Mouse (Mus musculus): ENCODE measurements around the gene Kcnab2. TPM values are rescaled to one million over a fixed set of nuclear protein-coding genes. Genes with fewer than 3 reads are reported as not detected.

The Kcnab2 gene
- polyA plus RNA-seq, 1 experiment from 2014 or later = 7.3 TPM

DNA sequence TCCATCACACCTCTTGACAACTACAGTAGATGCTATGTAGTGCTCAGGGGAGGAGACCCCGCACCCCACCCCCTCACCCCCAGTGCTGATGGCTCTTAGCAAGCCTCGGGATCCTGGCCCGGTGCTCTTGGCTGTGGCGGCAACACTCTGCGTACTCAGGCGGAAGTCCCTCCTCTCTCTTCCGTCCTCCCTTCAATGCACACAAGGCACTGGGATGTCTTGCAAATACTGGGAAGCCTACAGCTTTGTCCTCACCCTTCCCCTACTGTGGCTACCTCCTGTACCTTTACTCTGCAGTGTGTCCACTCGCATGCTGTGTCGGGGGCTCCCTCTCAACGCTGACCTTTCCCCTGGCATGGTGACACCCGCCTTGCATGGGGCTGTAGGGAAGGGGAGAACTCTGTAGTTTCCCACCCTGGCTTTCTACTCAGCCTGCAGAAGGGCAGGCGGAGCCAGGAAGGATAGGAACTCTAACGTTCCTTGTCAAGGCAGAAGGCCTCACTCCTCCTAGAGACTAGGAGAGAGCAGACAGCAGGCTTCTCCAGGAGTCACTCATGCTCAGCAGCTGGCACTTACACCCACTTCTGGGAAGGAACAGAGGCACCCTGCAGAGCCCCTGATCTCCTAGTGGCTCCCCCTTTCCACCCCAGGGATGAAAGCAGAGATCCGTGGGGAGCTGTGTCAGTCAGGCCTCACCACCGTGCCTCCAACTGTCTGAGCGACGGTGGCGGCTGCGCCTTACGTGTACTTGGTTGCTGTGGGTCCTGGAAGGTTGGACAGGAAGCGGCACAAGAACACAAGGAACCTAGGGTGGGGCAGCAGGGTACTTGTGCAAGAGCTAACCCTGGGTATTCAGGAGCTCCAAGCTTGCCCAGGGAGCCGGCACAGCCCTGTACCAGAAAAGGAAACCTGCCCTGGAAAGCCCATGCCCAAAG lies 29.7 kb downstream of the Kcnab2 start:
- 84% methylated on average over 22 of the region's 22 CpGs for WGBS
- Histone ChIP-seq H3K4me3 (no peak overlapping the region), H3K27ac (replicated peaks) (no peak overlapping the region), H3K27me3 (replicated peaks; ENCODE audit: low read depth, poor library complexity, severe bottlenecking) (no peaks in the 10 kb centered on the region), H3K9me3 (no peaks in the 10 kb centered on the region), H3K4me1 (peaks cover 10% of the 10 kb centered on the region; the same call in 1 of the 2 replicates), H3K36me3 (replicated peaks) (no peaks in the 10 kb centered on the region)
- no peak for DNase-seq (ENCODE audit: low spot score)

DNA sequence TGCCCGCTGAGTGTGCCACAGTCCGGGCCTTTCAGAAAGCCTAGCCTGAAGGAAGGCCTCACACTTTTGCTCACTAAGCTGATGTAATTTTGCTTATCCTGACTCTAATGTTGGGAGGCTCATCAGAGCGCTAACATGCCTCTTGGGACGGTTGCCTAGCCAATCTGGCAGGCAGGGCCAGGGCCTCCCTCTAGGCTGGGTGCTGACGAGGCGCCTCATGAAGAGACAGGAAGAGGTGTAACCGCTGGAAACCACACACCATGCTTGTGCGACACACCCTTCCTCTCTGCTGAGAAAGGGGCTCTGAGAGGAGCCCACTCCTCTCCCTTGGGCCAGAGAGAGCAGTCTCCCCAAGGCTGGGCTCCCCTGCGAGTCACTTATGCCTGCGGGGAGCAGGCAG lies 31.5 kb downstream of the Kcnab2 start:
- peaks cover 6% of the 10 kb centered on the region; the same call in 1 of the 2 replicates for H3K4me1 ChIP-seq
- no peaks in the 10 kb centered on the region for H3K36me3 ChIP-seq (replicated peaks)
- no peak overlapping the region for H3K4me3 ChIP-seq
- DNase-seq (ENCODE audit: low spot score) = no peak
- no peaks in the 10 kb centered on the region for H3K9me3 ChIP-seq
- no peaks in the 10 kb centered on the region for H3K27me3 ChIP-seq (replicated peaks; ENCODE audit: low read depth, poor library complexity, severe bottlenecking)
- no peak overlapping the region for H3K27ac ChIP-seq (replicated peaks)
- WGBS = 84% methylated on average over 10 of the region's 10 CpGs

DNA sequence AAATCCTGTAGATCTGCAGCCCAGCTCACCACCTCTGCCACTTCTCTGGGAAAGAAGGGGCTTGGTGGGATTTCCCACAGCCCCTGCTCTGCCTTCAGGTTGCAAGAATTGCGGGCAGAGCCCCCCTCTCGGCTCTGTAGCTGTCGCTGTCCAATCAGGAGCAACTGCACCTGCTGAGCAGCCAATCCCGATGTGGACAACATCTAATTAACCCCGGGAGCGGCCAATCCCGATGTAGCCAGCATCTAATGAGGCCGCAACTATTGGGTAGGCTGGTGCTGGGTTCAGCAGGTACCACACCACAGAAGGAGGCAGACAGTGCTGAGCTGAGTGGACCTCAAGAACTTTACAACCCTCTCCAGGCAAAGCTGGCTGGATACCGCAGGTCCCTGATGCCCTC lies 36.1 kb downstream of the Kcnab2 start:
- no peaks in the 10 kb centered on the region for H3K4me1 ChIP-seq
- H3K36me3 ChIP-seq (replicated peaks) = no peaks in the 10 kb centered on the region
- no peaks in the 10 kb centered on the region for H3K27me3 ChIP-seq (replicated peaks; ENCODE audit: low read depth, poor library complexity, severe bottlenecking)
- no peak overlapping the region for H3K27ac ChIP-seq (replicated peaks)
- no peak overlapping the region for H3K4me3 ChIP-seq
- H3K9me3 ChIP-seq = no peaks in the 10 kb centered on the region
- DNase-seq (ENCODE audit: low spot score) = no peak
- WGBS = 33% methylated on average over 9 of the region's 9 CpGs

DNA sequence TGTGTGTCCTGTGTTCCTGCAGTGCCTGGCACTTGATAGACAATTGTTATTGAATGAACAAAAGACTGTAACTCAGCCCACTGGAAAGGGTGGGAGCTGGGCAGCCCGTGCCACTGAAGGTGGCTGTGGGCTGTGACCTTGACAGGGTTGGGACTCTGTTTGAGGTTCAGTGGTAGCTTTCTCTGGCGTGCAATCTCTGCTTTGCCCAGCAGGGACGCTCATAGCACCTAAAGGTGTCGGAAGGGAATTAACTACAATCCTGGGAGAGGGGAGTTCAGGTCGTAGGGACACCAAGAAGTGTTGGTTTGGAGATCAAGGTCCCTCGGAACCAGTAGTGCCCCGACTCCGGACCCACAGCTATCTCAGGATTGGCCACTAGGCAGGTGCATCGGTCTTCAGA lies 36.8 kb downstream of the Kcnab2 start:
- Histone ChIP-seq H3K4me3 (no peak overlapping the region), H3K9me3 (no peaks in the 10 kb centered on the region), H3K36me3 (replicated peaks) (no peaks in the 10 kb centered on the region), H3K27me3 (replicated peaks; ENCODE audit: low read depth, poor library complexity, severe bottlenecking) (no peaks in the 10 kb centered on the region), H3K27ac (replicated peaks) (no peak overlapping the region), H3K4me1 (no peaks in the 10 kb centered on the region)
- WGBS = 64% methylated on average over 9 of the region's 9 CpGs
- DNase-seq (ENCODE audit: low spot score) = no peak

DNA sequence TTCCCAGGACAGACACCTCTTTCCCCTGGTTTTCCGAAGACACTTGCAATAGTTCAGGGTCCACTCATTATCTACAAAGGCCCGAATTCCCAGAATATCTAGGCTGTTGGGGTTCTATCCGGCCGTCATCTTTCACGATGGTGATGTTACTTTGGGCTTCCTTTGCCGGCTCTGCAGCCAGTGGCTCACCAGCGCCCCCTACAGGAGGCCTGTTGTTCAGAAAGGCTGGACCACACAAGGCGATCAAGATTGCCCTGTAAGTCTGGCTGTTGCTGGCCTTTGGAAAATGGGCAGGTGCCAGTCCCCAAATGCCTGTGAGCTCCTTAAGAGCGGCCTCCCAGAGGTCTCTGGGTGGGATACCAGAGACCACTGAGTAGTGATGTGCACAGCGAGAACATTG lies 42.4 kb downstream of the Kcnab2 start:
- H3K4me3 ChIP-seq = peak overlapping the region; percentile 45
- peaks cover 9% of the 10 kb centered on the region; the same call in 1 of the 2 replicates for H3K4me1 ChIP-seq
- no peak overlapping the region; the same call in 1 of the 2 replicates for H3K27ac ChIP-seq (replicated peaks)
- H3K9me3 ChIP-seq = no peaks in the 10 kb centered on the region
- peaks cover 15% of the 10 kb centered on the region; the same call in 1 of the 2 replicates for H3K27me3 ChIP-seq (replicated peaks; ENCODE audit: low read depth, poor library complexity, severe bottlenecking)
- WGBS = 11% methylated on average over 10 of the region's 10 CpGs
- no peaks in the 10 kb centered on the region for H3K36me3 ChIP-seq (replicated peaks)
- peak; percentile 86 for DNase-seq (ENCODE audit: low spot score)

DNA sequence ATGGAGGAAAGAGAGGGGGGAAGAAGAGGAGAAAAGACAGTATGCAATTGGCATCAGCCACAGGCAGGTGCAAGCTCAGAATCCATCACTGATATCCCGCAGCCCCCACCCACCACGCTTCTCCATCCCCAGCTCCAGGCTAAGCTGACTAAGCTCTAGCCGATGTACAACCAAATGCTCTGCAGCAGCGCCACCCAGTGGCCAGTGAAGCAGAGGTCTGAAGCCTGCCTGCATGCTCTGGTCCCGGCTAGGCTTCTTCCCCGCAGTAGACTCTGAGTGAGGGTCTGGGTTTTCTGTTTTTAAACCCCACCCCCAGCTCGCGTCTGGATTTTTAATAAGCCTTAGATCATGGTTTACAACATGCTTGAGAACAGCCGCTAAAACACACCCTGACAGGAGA lies 42.8 kb downstream of the Kcnab2 start:
- Histone ChIP-seq H3K27me3 (replicated peaks; ENCODE audit: low read depth, poor library complexity, severe bottlenecking) (peaks cover 15% of the 10 kb centered on the region; the same call in 1 of the 2 replicates), H3K36me3 (replicated peaks) (no peaks in the 10 kb centered on the region), H3K4me3 (peak overlapping the region; percentile 45), H3K9me3 (no peaks in the 10 kb centered on the region), H3K27ac (replicated peaks) (no peak overlapping the region; the same call in 1 of the 2 replicates), H3K4me1 (peaks cover 12% of the 10 kb centered on the region; the same call in 1 of the 2 replicates)
- peak; percentile 91 for DNase-seq (ENCODE audit: low spot score)
- 3% methylated on average over 9 of the region's 9 CpGs for WGBS

DNA sequence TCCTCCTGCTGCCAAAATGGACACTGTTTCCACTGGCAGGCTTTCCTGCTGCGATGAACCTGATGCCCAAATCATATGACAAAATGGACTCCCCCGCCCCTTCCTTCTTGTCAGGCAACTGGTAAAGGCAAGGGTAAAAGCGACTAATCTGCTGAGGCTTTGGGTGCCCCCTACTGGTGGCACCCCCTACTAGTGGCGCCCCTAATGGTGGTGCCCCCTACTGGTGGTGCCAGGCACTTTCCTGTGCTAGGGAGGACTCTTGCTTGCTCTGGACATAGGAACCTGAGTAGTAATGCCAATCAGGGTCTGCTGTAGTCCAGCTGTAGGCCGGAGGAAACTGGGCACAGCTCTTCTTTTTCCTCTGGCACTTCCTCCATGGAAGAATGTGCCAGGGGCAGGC lies 45.4 kb downstream of the Kcnab2 start:
- Histone ChIP-seq H3K36me3 (replicated peaks) (no peaks in the 10 kb centered on the region), H3K4me3 (no peak overlapping the region), H3K9me3 (no peaks in the 10 kb centered on the region), H3K4me1 (peaks cover 24% of the 10 kb centered on the region), H3K27me3 (replicated peaks; ENCODE audit: low read depth, poor library complexity, severe bottlenecking) (peaks cover 15% of the 10 kb centered on the region; the same call in 1 of the 2 replicates), H3K27ac (replicated peaks) (no peak overlapping the region)
- WGBS = 52% methylated on average over 5 of the region's 5 CpGs
- DNase-seq (ENCODE audit: low spot score) = peak; percentile 47

DNA sequence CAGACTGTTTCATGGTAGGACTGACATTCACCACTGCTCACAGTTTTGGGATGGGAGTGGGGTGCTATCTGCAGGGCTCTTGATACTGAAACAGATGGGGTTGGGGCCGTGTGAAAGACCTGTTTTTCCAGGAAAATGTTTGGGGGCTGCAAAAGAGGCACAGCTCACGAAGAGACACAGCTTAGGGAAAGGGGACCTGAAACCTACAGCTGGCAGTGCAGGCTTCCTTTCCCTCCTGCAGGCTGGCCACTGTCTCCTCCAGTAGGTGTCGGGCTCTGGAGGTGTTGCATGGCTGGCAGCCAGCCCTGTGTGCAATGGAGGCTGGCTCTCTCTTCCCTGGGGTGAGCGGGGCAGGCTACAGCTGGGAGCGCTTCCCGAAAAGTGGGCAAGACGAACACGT lies 49.4 kb downstream of the Kcnab2 start:
- peaks cover 14% of the 10 kb centered on the region for H3K4me1 ChIP-seq
- H3K27me3 ChIP-seq (replicated peaks; ENCODE audit: low read depth, poor library complexity, severe bottlenecking) = peaks cover under 1% of the 10 kb centered on the region; the same call in 1 of the 2 replicates
- H3K36me3 ChIP-seq (replicated peaks) = no peaks in the 10 kb centered on the region
- no peaks in the 10 kb centered on the region for H3K9me3 ChIP-seq
- no peak overlapping the region for H3K27ac ChIP-seq (replicated peaks)
- H3K4me3 ChIP-seq = no peak overlapping the region
- WGBS = 56% methylated on average over 8 of the region's 8 CpGs
- no peak for DNase-seq (ENCODE audit: low spot score)

DNA sequence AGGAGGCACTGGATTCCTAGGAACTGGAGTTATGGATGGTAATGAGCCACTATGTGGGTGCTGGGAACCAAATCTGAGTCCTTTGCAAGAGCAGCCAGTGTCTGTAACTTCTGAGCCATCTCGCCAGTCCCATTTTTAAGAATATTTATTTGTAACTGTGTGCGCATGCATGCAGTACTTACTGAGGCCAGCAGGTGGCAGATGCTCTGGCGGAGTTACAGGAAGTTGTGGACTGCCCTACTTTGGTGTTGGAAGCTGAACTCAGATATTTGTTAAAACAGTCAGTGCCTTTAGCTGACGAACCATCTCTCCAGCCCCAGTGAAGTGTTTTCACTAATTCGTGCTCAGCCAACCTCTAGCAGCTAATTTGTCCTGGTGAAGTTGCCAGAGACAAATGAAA lies 52.7 kb downstream of the Kcnab2 start:
- H3K9me3 ChIP-seq = no peaks in the 10 kb centered on the region
- 68% methylated on average over 5 of the region's 5 CpGs for WGBS
- 0 out of 2 replicates have a peak, but pooled peaks cover under 1% of the 10 kb centered on the region for H3K27me3 ChIP-seq (replicated peaks; ENCODE audit: low read depth, poor library complexity, severe bottlenecking)
- H3K27ac ChIP-seq (replicated peaks) = no peak overlapping the region
- peaks cover 12% of the 10 kb centered on the region for H3K4me1 ChIP-seq
- no peaks in the 10 kb centered on the region for H3K36me3 ChIP-seq (replicated peaks)
- peak; percentile 50 for DNase-seq (ENCODE audit: low spot score)
- H3K4me3 ChIP-seq = no peak overlapping the region

DNA sequence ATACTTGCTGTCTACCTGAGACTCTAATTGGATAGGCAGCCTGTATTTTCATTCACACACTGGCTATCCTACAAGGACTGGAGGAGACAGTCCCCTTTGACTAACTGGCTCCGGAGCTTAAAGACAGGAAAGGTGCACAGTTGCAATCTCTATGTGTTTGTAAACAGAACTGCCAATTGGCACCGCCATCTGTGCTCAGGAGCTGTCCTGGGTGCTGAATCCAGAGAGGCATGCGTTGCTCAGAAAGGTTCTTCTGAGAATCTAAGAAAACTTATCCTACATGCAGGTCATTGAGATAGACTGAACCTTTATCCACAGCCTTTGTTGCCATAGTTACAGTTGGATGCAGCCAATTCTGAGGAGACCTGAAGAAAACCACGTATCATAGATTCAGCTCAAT lies 53.3 kb downstream of the Kcnab2 start:
- Histone ChIP-seq H3K27me3 (replicated peaks; ENCODE audit: low read depth, poor library complexity, severe bottlenecking) (0 out of 2 replicates have a peak, but pooled peaks cover 6% of the 10 kb centered on the region), H3K27ac (replicated peaks) (no peak overlapping the region), H3K36me3 (replicated peaks) (no peaks in the 10 kb centered on the region), H3K4me3 (no peak overlapping the region), H3K4me1 (peaks cover 12% of the 10 kb centered on the region), H3K9me3 (no peaks in the 10 kb centered on the region)
- peak; percentile 76 for DNase-seq (ENCODE audit: low spot score)
- 42% methylated on average over 4 of the region's 4 CpGs for WGBS

DNA sequence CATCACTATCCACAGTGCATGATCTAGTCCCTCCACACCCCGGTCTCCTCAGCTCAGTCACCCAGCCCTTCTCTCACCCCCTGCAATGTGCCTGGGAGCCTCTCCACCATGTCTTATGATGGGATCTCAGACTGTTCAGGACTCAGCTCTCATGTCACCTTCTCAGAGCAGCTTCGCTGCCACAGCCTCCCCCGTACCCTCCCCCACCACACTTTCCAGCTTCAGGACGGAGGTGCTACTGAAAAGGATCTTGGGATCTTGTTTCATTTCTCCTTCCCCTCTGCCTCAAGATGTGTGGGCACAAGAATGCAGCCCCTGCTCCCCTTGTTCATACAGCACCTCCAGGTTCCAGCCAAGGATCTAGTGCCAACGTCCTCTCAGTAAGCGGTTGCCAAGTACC lies 54.1 kb downstream of the Kcnab2 start:
- Histone ChIP-seq H3K9me3 (no peaks in the 10 kb centered on the region), H3K27ac (replicated peaks) (no peak overlapping the region), H3K4me1 (peaks cover 13% of the 10 kb centered on the region), H3K4me3 (no peak overlapping the region), H3K36me3 (replicated peaks) (no peaks in the 10 kb centered on the region), H3K27me3 (replicated peaks; ENCODE audit: low read depth, poor library complexity, severe bottlenecking) (0 out of 2 replicates have a peak, but pooled peaks cover 12% of the 10 kb centered on the region)
- no peak for DNase-seq (ENCODE audit: low spot score)
- WGBS = 89% methylated on average over 6 of the region's 6 CpGs

DNA sequence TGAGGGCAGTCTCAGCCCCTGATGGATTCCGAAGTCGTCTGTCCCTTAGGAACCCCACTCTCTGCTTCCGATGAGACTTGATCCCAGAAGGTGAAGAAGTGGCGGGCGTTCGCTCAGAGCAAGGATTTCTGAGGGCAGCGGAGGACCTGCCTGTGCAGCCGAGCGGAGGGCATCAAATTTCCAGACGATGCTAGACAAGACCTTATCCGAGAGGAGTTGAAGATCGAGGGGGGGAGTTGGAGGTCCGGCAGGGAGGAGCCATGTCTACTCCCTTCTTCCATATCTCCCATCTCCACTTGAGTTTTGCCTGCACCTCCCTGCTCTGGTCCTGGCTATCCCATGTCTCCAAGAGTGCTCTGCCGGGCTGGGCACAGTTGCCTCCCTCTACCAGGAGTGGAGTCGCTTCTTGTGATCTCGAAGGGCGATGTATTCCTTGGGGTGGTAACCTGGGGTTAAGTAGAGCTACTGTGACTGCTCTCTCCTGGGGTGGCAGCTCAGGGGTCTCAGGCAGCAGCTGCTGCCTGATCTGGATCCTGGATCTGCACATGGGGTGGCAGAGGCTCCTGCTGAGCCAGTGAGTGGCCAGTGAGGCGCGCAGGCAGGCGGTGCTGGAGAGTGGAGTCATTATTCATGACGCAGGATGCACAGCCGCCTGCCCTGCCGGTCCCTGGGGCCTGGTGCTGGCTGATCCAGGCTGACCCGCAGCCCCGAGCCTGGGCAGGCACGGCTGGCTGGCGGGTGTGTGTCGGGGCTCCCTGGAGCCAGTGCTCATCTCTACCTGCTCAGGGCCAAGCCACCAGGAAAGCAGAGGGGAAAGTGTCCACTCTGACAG lies 59.2 kb downstream of the Kcnab2 start:
- no peak for DNase-seq (ENCODE audit: low spot score)

More for the DNA sequence above, 59.2 kb downstream of the Kcnab2 start:
- 0 out of 2 replicates have a peak, but pooled peaks cover 17% of the 10 kb centered on the region for H3K27me3 ChIP-seq (replicated peaks; ENCODE audit: low read depth, poor library complexity, severe bottlenecking)
- no peaks in the 10 kb centered on the region for H3K36me3 ChIP-seq (replicated peaks)
- no peak overlapping the region for H3K4me3 ChIP-seq
- H3K4me1 ChIP-seq = peaks cover 26% of the 10 kb centered on the region
- H3K27ac ChIP-seq (replicated peaks) = no peak overlapping the region
- H3K9me3 ChIP-seq = no peaks in the 10 kb centered on the region
- 37% methylated on average over 28 of the region's 28 CpGs for WGBS

Data from embryonic facial prominence, embryonic 10.5 days (tissue).